In genomic region chr15:27693235-27693634, GRCm38 (mm10) we compare ENCODE assay signal across 20 mouse cellular contexts. TPM values are rescaled to one million over a fixed set of nuclear protein-coding genes. Genes with fewer than 3 reads are reported as not detected.
DNase-seq lines count a peak whose midpoint lies in the region; ATAC-seq and TF ChIP-seq lines count a peak whose summit lies in the region.
"Had no signal": no experiment of that assay in that cellular context is flagged by ENCODE, and none has a peak within 500 bp of the region (broad histone marks: within the 10 kb centered on the region; RNA-seq: fewer than 3 reads in every experiment).

No protein-coding gene starts in this region.

- no peak overlapping the region for H3K9ac ChIP-seq in MEL (ENCODE audit: control insufficient read depth, low read depth, low read length, poor library complexity, severe bottlenecking)
- H3K9ac ChIP-seq: embryonic facial prominence, embryonic 12.5 days; forebrain, embryonic 13.5 days; forebrain, embryonic 15.5 days; forebrain, postnatal 0 days had no signal

- peaks cover 0 to 7% of the 10 kb centered on the region in 2 experiments; a peak in 3 of 4 replicates for H3K4me1 ChIP-seq in MEL (ENCODE audit: control insufficient read depth in 1 of 2, insufficient read depth in 2 of 2, low read length in 2 of 2)
- H3K4me1 ChIP-seq: embryonic facial prominence, embryonic 10.5 days; embryonic facial prominence, embryonic 12.5 days; forebrain, embryonic 13.5 days; forebrain, embryonic 15.5 days had no signal

- peak; percentile 69 for ATAC-seq in common myeloid progenitor, adult 5-6 weeks (replicated peaks; ENCODE audit: low read depth, poor library complexity, severe bottlenecking)
- ATAC-seq in hematopoietic stem cell, adult 5-6 weeks (replicated peaks in 1 of 2; ENCODE audit: insufficient read depth in 1 of 2, low FRiP score in 2 of 2, low TSS enrichment in 1 of 2, low read depth in 1 of 2, poor library complexity in 2 of 2, severe bottlenecking in 2 of 2), result peak; percentile 46 to 58; a peak in 3 of 4 replicates
- ATAC-seq in cerebellum, adult (ENCODE audit: insufficient number of reproducible peaks, low FRiP score, low TSS enrichment), result no peak
- ATAC-seq: forebrain, embryonic 13.5 days; forebrain, embryonic 15.5 days; forebrain, postnatal 0 days; Patski had no signal

- no peak for TF ChIP-seq POLR2A in MEL (IDR thresholded peaks at IDR 0.05; ENCODE audit: control insufficient read depth in 1 of 2, insufficient read depth in 1 of 2, low read depth in 1 of 2, low read length in 2 of 2, poor library complexity in 1 of 2)

- no peaks in the 10 kb centered on the region for H3K9me3 ChIP-seq in MEL (replicated peaks; ENCODE audit: insufficient read depth, low read length)
- H3K9me3 ChIP-seq: embryonic facial prominence, embryonic 10.5 days; embryonic facial prominence, embryonic 12.5 days; forebrain, embryonic 13.5 days; forebrain, embryonic 15.5 days had no signal

- H3K36me3 ChIP-seq in MEL (ENCODE audit: control insufficient read depth in 1 of 2, insufficient read depth in 2 of 2, low read length in 2 of 2), result peaks cover 0 to 6% of the 10 kb centered on the region in 2 experiments; a peak in 2 of 4 replicates
- H3K36me3 ChIP-seq: embryonic facial prominence, embryonic 10.5 days; embryonic facial prominence, embryonic 12.5 days; forebrain, embryonic 15.5 days had no signal

- no peak for DNase-seq in MEL (ENCODE audit: low read depth, low spot score)
- no peak for DNase-seq in cerebellum, postnatal 4 days (ENCODE audit: low spot score in 2 of 2)
- no peak for DNase-seq in T-cell, adult 2 months (ENCODE audit: low spot score)
- DNase-seq: adrenal gland, adult 2 months; adrenal gland, postnatal 10 days; adrenal gland, postnatal 25 days; cerebellum, adult 11-12 months; cerebellum, adult 2 months; cerebellum, adult 9-10 months; cerebellum, postnatal 10 days; cerebellum, postnatal 25 days; forebrain, postnatal 0 days had no signal

- H3K27ac ChIP-seq in MEL (ENCODE audit: control insufficient read depth, low read depth, low read length), result no peak overlapping the region
- H3K27ac ChIP-seq: embryonic facial prominence, embryonic 10.5 days; embryonic facial prominence, embryonic 12.5 days; forebrain, embryonic 13.5 days; forebrain, embryonic 15.5 days had no signal

- H3K27me3 ChIP-seq in MEL (ENCODE audit: control insufficient read depth in 1 of 2, insufficient read depth in 2 of 2, low read length in 2 of 2), result no peaks in the 10 kb centered on the region; a peak in 1 of 4 replicates
- H3K27me3 ChIP-seq: embryonic facial prominence, embryonic 12.5 days; forebrain, embryonic 13.5 days; forebrain, embryonic 15.5 days had no signal

- TF ChIP-seq EP300 in MEL (IDR thresholded peaks at IDR 0.05; ENCODE audit: low read depth in 1 of 2, low read length in 2 of 2), result no peak

- no peaks in the 10 kb centered on the region for H3K79me2 ChIP-seq in MEL (ENCODE audit: control insufficient read depth, insufficient read depth, low read length, poor library complexity)

- TF ChIP-seq CTCF in MEL (IDR thresholded peaks at IDR 0.05 in 2 of 3, conservative IDR thresholded peaks at IDR 0.05 in 1 of 3; ENCODE audit: control insufficient read depth in 1 of 3, insufficient read depth in 1 of 3, low read depth in 2 of 3, low read length in 3 of 3, poor library complexity in 1 of 3, severe bottlenecking in 1 of 3), result no peak

- H3K4me3 ChIP-seq in MEL (ENCODE audit: control insufficient read depth in 1 of 2, insufficient read depth in 1 of 2, low read depth in 2 of 2, low read length in 2 of 2), result no peak overlapping the region
- H3K4me3 ChIP-seq: embryonic facial prominence, embryonic 10.5 days; embryonic facial prominence, embryonic 12.5 days; forebrain, embryonic 13.5 days; forebrain, embryonic 15.5 days had no signal

- no peak for TF ChIP-seq RAD21 in MEL (IDR thresholded peaks at IDR 0.05; ENCODE audit: low read depth, low read length)

TF ChIP-seq in MEL, 35 proteins besides CTCF, POLR2A, EP300 and RAD21:
- TF ChIP-seq TAL1 (IDR thresholded peaks at IDR 0.05; ENCODE audit: low read length) (no peak), GATA1 (IDR thresholded peaks at IDR 0.05; ENCODE audit: low read depth, low read length) (0 out of 2 replicates have a peak, but pooled peaks have one; percentile 7), ELF1 (IDR thresholded peaks at IDR 0.05; ENCODE audit: low read depth, low read length) (no peak), CHD1 (IDR thresholded peaks at IDR 0.05; ENCODE audit: low read depth, low read length) (no peak), NELFE (IDR thresholded peaks at IDR 0.05; ENCODE audit: low read depth, low read length) (no peak)
TF ChIP-seq in MEL: peak in this region for 1.

RNA-seq across cellular contexts. Expression of gene Otulinl, which starts 11.9 kb away (rescaled TPM):
- total RNA-seq in MEL (2012; rRNA removed), result 0.42 and 0.50 TPM in 2 replicates
- polyA plus RNA-seq in MEL (2012; ENCODE audit: insufficient read depth in 1 of 2, insufficient read length in 2 of 2, low read depth in 1 of 2, low replicate concordance in 2 of 2, missing spikeins in 1 of 2), result under 1 TPM in 1 of 2 experiments, not detected in 1; 0.14 TPM
- 18.7 and 19.6 TPM in 2 replicates for total RNA-seq in common myeloid progenitor, adult 5-6 weeks (2017)
- 22.3 and 38.6 TPM in 2 replicates for total RNA-seq in hematopoietic stem cell, adult 5-6 weeks (2017)

Comparison
In these comparisons a context has a peak if more than half of its experiments do, and no peak if none do; other contexts are left out.
1. RNA of gene Otulinl, which starts 11.9 kb away (total RNA-seq): 22.3 to 38.6 TPM in hematopoietic stem cell, adult 5-6 weeks and 18.7 to 19.6 TPM in common myeloid progenitor, adult 5-6 weeks; 0.42 to 0.50 TPM in MEL; every median in the first group is over 10 times any median in the second.